Mouse (Mus musculus) embryonic facial prominence, embryonic 10.5 days (tissue): ENCODE data around the gene E130114P18Rik. TPM values are rescaled to one million over a fixed set of nuclear protein-coding genes. Genes with fewer than 3 reads are reported as not detected.

ENCODE experiments used
- DNase-seq: peaks from one replicate; pipeline ENCODE4 v3.0.0-alpha.2; 2017; ENCODE audit warnings: low spot score
- H3K27ac ChIP-seq: fragments of 300-500 bp; sonication (generic); replicated peaks from 2 replicates; pipeline ENCODE4 v1.5.1; 2016; ENCODE audit warnings: mild to moderate bottlenecking
- H3K27me3 ChIP-seq: fragments of 300-500 bp; sonication (generic); replicated peaks from 2 replicates; pipeline ENCODE4 v1.6.1; 2016; ENCODE audit warnings: low read depth, mild to moderate bottlenecking; ENCODE audit not compliant: poor library complexity, severe bottlenecking
- H3K36me3 ChIP-seq: fragments of 300-500 bp; sonication (generic); replicated peaks from 2 replicates; pipeline ENCODE4 v1.6.1; 2016; ENCODE audit warnings: mild to moderate bottlenecking, moderate library complexity
- H3K4me1 ChIP-seq: fragments of 300-500 bp; sonication (generic); 2 replicates; pipeline ENCODE4 v1.6.1; 2016
- H3K4me3 ChIP-seq: fragments of 300-500 bp; sonication (generic); 2 replicates; pipeline ENCODE4 v1.5.1; 2016; ENCODE audit warnings: mild to moderate bottlenecking, moderate library complexity
- H3K9me3 ChIP-seq: fragments of 300-500 bp; sonication (generic); 2 replicates; pipeline ENCODE4 v1.6.1; 2016; ENCODE audit warnings: mild to moderate bottlenecking
- WGBS: fragments of 180-500 bp; shearing (Covaris S2); methylation state at CpG from one replicate; pipeline ENCODE4 v1.1.7; 2016; 5-methylcytosine and 5-hydroxymethylcytosine counted together
- polyA plus RNA-seq: library from polyadenylated mRNA; unstranded; fragments of >200 nt; fragmentation: Nextera tagmentation; extraction: Ambion mirVana; gene quantifications from 2 replicates; pipeline ENCODE4 v1.2.1, GENCODE M21; 2016

E130114P18Rik gene
- polyA plus RNA-seq, 1 experiment from 2014 or later = 10.9 TPM

- no peak for DNase-seq
- H3K4me1 ChIP-seq = no peaks in the 10 kb centered on the region
- H3K36me3 ChIP-seq = no peaks in the 10 kb centered on the region
- no peak overlapping the region for H3K27ac ChIP-seq
- H3K9me3 ChIP-seq = no peaks in the 10 kb centered on the region
- 61% methylated on average over 2 of the region's 2 CpGs for WGBS
- H3K4me3 ChIP-seq = no peak overlapping the region
- H3K27me3 ChIP-seq = no peaks in the 10 kb centered on the region
These were observed 220.3 kb downstream of the E130114P18Rik start for GRCm38 (mm10) chr4:97557585-97557984.

DNA sequence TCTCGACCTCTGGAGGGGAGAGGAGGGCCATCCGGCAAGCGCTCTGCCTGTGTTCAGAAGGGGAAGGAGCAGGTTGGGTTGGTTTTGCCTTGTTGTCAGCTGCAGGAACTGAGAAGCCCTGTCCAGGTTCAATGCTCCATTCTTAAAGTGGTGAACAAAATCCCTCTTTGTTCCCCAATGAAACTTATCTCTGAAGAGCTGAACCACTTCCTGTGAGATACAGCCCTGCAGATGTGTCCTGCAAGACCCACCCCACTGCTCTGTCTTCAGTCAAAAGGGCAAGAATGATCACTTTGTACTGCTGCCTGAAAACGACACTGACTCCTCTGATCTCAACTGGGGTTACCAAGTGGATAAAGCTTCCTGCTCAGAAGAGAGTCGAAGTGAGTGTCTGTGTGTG lies 233.9 kb downstream of the E130114P18Rik start:
- Histone ChIP-seq H3K4me1 (peaks cover 15% of the 10 kb centered on the region), H3K9me3 (no peaks in the 10 kb centered on the region), H3K4me3 (no peak overlapping the region), H3K36me3 (no peaks in the 10 kb centered on the region), H3K27me3 (no peaks in the 10 kb centered on the region), H3K27ac (peak overlapping the region; percentile 19; the same call in 1 of the 2 replicates)
- peak; percentile 14 for DNase-seq
- WGBS = 28% methylated on average over 5 of the region's 5 CpGs

DNA sequence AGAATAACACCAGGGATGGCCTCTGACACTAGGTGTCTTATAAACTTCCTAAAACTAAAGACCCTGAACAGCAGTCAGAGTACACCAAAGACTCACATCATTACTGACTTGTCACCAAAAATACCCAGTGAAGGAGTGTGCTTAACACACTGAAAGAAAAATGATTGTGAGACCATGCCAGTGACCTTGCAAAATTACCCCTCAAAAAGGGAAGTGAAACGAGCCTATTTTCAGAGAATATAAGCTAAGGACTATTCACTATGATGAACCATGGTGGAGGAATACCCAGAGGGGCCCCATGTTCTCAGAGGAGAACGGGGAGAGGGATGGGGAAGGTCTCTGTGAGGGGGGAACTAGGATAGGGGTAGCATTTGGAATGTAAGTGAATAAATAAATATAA lies 245.8 kb downstream of the E130114P18Rik start:
- H3K4me3 ChIP-seq = no peak overlapping the region
- no peaks in the 10 kb centered on the region for H3K4me1 ChIP-seq
- no peaks in the 10 kb centered on the region for H3K36me3 ChIP-seq
- H3K27me3 ChIP-seq = no peaks in the 10 kb centered on the region
- DNase-seq = no peak
- no peak overlapping the region for H3K27ac ChIP-seq
- H3K9me3 ChIP-seq = no peaks in the 10 kb centered on the region
- 58% methylated on average over 2 of the region's 2 CpGs for WGBS

DNA sequence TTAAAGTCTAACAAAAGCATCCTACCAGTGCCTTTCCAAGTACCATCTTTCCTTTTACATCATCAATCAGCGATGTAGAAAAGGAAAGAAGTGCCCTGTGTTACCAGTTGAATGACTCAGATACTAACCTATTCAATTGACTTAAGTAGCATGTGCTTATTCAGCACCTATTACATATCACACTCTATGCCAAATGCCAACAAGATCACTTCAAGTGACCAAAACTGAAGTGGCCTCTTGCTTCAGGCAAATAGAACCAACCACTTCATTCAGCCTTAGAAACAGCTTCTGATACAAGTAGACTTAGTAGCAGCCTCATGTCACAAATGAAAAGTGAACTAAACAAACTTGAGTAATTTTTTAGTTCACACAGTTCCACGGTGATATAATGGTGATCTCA lies 249.4 kb downstream of the E130114P18Rik start:
- Histone ChIP-seq H3K36me3 (no peaks in the 10 kb centered on the region), H3K4me3 (no peak overlapping the region), H3K27ac (no peak overlapping the region), H3K4me1 (no peaks in the 10 kb centered on the region), H3K9me3 (no peaks in the 10 kb centered on the region), H3K27me3 (no peaks in the 10 kb centered on the region)
- WGBS = 84% methylated on average over 2 of the region's 2 CpGs
- no peak for DNase-seq

Other genes starting within 250 kb of the E130114P18Rik start
- 8.0 and 17.0 TPM in 2 replicates for gene Nfia, start 5.3 kb downstream of the E130114P18Rik start, polyA plus RNA-seq